Mouse (Mus musculus): ENCODE measurements around the gene Keap1.
"Not testable (repeated sequence)": the region's sequence is repeated elsewhere in the genome, so short reads cannot be mapped to it uniquely, and the experiment has no call there.

Keap1 gene

GRCm38 (mm10) chr9:21233366-21233765 is 5.8 kb downstream of the Keap1 start:
- no peak for DNase-seq (ENCODE audit: low spot score in 2 of 2)

- DNase-seq (ENCODE audit: low spot score in 2 of 2): no peak
These were observed 6.3 kb downstream of the Keap1 start for GRCm38 (mm10) chr9:21232867-21233266.

- DNase-seq (ENCODE audit: low spot score in 2 of 2): no peak
These were observed 7.6 kb downstream of the Keap1 start for GRCm38 (mm10) chr9:21231551-21231950.

GRCm38 (mm10) chr9:21227342-21227741 is 11.8 kb downstream of the Keap1 start:
- DNase-seq (ENCODE audit: low spot score in 2 of 2): no peak

GRCm38 (mm10) chr9:21225415-21225758 is 13.8 kb downstream of the Keap1 start:
- peak in 1 of 2 experiments; percentile 38 for DNase-seq (ENCODE audit: low spot score in 2 of 2)

GRCm38 (mm10) chr9:21224576-21225414 is 14.4 kb downstream of the Keap1 start:
- peak in 1 of 2 experiments; percentile 52 for DNase-seq (ENCODE audit: low spot score in 2 of 2)

GRCm38 (mm10) chr9:21223906-21224305 is 15.3 kb downstream of the Keap1 start:
- no peak for DNase-seq (ENCODE audit: low spot score in 2 of 2)

GRCm38 (mm10) chr9:21223490-21223889 is 15.7 kb downstream of the Keap1 start:
- DNase-seq (ENCODE audit: low spot score in 2 of 2): not testable (repeated sequence)

- DNase-seq (ENCODE audit: low spot score in 2 of 2): no peak
These were observed 17.7 kb downstream of the Keap1 start for GRCm38 (mm10) chr9:21221383-21221929.

GRCm38 (mm10) chr9:21220490-21221382 is 18.4 kb downstream of the Keap1 start:
- peak; percentile 91 to 94 for DNase-seq (ENCODE audit: low spot score in 2 of 2)

GRCm38 (mm10) chr9:21219820-21220219 is 19.3 kb downstream of the Keap1 start:
- DNase-seq (ENCODE audit: low spot score in 2 of 2): no peak

- DNase-seq (ENCODE audit: low spot score in 2 of 2): no peak
These were observed 22.9 kb downstream of the Keap1 start for GRCm38 (mm10) chr9:21216050-21216841.

- DNase-seq (ENCODE audit: low spot score in 2 of 2): no peak
These were observed 25.5 kb downstream of the Keap1 start for GRCm38 (mm10) chr9:21213617-21214190.

- DNase-seq (ENCODE audit: low spot score in 2 of 2): no peak
These were observed 27.5 kb downstream of the Keap1 start for GRCm38 (mm10) chr9:21211624-21212023.

- DNase-seq (ENCODE audit: low spot score in 2 of 2): no peak
These were observed 28.3 kb downstream of the Keap1 start for GRCm38 (mm10) chr9:21210821-21211220.

- no peak for DNase-seq (ENCODE audit: low spot score in 2 of 2)
These were observed 30.5 kb downstream of the Keap1 start for GRCm38 (mm10) chr9:21208626-21209025.

GRCm38 (mm10) chr9:21206848-21207247 is 32.3 kb downstream of the Keap1 start:
- no peak for DNase-seq (ENCODE audit: low spot score in 2 of 2)

GRCm38 (mm10) chr9:21204528-21205272 is 34.5 kb downstream of the Keap1 start:
- DNase-seq (ENCODE audit: low spot score in 2 of 2): no peak

- no peak for DNase-seq (ENCODE audit: low spot score in 2 of 2)
These were observed 35.0 kb downstream of the Keap1 start for GRCm38 (mm10) chr9:21204156-21204527.

GRCm38 (mm10) chr9:21198960-21199359 is 40.2 kb downstream of the Keap1 start:
- no peak for DNase-seq (ENCODE audit: low spot score in 2 of 2)
